Mouse (Mus musculus) lung, embryonic 15.5 days (tissue): ENCODE measurements around the gene Cep44. TPM values are rescaled to one million over a fixed set of nuclear protein-coding genes. Genes with fewer than 3 reads are reported as not detected.

Experiments used
- ATAC-seq: fragments of 200-750 bp; cut with Nextera tagmentation; 2 replicates; pipeline ENCODE4 v1.8.0; 2017; ENCODE audit warnings: moderate number of reproducible peaks, borderline replicate concordance; ENCODE audit not compliant: low FRiP score, low TSS enrichment; ENCODE audit errors: extremely low read depth
- H3K27ac ChIP-seq: fragments of 300-500 bp; sonication (generic); 2 replicates; pipeline ENCODE4 v1.5.1; 2015; ENCODE audit warnings: moderate library complexity, mild to moderate bottlenecking, inconsistent platforms
- H3K27me3 ChIP-seq: fragments of 300-500 bp; sonication (generic); 2 replicates; pipeline ENCODE4 v1.6.1; 2015; ENCODE audit warnings: inconsistent platforms
- H3K36me3 ChIP-seq: fragments of 300-500 bp; sonication (generic); 2 replicates; pipeline ENCODE4 v1.6.1; 2015; ENCODE audit warnings: inconsistent platforms
- H3K4me1 ChIP-seq: fragments of 300-500 bp; sonication (generic); 2 replicates; pipeline ENCODE4 v1.6.1; 2015; ENCODE audit warnings: inconsistent platforms
- H3K4me2 ChIP-seq: fragments of 300-500 bp; sonication (generic); 2 replicates; pipeline ENCODE4 v1.6.1; 2015; ENCODE audit warnings: inconsistent platforms, mild to moderate bottlenecking, moderate library complexity
- H3K4me3 ChIP-seq: fragments of 300-500 bp; sonication (generic); 2 replicates; pipeline ENCODE4 v1.5.1; 2015; ENCODE audit warnings: mild to moderate bottlenecking, inconsistent platforms
- H3K9ac ChIP-seq: fragments of 300-500 bp; sonication (generic); 2 replicates; pipeline ENCODE4 v1.6.1; 2015; ENCODE audit warnings: inconsistent platforms
- H3K9me3 ChIP-seq: fragments of 300-500 bp; sonication (generic); 2 replicates; pipeline ENCODE4 v1.6.1; 2016; ENCODE audit warnings: inconsistent platforms
- WGBS: fragments of 180-500 bp; shearing (Covaris S2); methylation state at CpG from one replicate; pipeline ENCODE4 v1.1.7; 2015; 5-methylcytosine and 5-hydroxymethylcytosine counted together
- polyA plus RNA-seq: library from polyadenylated mRNA; unstranded; fragments of >200 nt; fragmentation: Nextera tagmentation; extraction: Ambion mirVana; gene quantifications from 2 replicates; pipeline ENCODE4 v1.2.1, GENCODE M21; 2015

Gene Cep44
- polyA plus RNA-seq, 1 experiment from 2014 or later = 35.8 TPM

DNA sequence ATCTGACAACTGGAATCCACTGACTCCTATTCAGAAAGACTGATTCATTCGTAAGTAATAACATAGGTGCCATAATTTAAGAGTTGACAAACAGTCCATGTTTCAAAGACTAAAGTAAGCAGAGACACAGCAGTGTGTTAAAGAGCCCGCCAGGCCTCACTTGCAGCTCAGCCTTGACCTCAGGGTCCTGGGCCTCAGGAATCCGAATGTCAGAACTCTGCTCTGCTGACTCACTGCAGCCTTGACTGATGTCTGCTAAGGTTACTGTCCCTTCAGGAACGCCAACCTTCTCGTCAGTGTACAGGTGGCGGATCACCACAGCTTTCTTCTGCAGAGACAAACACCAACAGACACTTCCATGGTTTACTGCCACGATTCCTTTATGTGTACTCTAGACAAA is 10.1 kb downstream of the Cep44 start:
- Histone ChIP-seq H3K4me2 (no peak overlapping the region), H3K27ac (no peak overlapping the region), H3K27me3 (no peaks in the 10 kb centered on the region), H3K4me3 (no peak overlapping the region), H3K9me3 (no peaks in the 10 kb centered on the region), H3K36me3 (peaks cover 43% of the 10 kb centered on the region), H3K9ac (no peak overlapping the region), H3K4me1 (no peaks in the 10 kb centered on the region)
- WGBS = 80% methylated on average over 7 of the region's 7 CpGs
- no peak for ATAC-seq

DNA sequence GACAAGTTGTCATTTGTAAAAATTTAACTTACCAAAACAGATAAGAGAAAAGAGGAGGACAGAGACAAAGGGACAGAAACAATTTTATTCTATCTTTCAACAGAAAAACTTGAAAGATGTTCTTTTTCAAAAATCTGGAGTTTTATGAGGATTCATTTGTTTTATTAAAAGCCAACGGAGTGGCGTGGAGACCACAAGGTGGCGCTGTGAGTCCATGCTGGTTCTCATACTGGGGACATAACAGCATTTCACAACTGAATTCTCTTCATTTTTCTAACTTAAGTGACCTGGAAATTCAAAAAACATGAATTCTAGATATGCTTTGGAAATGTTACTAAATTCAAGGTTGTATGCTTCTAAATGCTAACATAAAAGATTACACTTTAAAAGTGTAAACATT is 20.5 kb downstream of the Cep44 start:
- peaks cover 9% of the 10 kb centered on the region for H3K36me3 ChIP-seq
- ATAC-seq = no peak
- H3K9me3 ChIP-seq = no peaks in the 10 kb centered on the region
- no peaks in the 10 kb centered on the region for H3K4me1 ChIP-seq
- no peak overlapping the region for H3K4me2 ChIP-seq
- H3K27me3 ChIP-seq = no peaks in the 10 kb centered on the region
- H3K27ac ChIP-seq = no peak overlapping the region
- H3K9ac ChIP-seq = no peak overlapping the region
- WGBS = 4% methylated on average over 3 of the region's 3 CpGs
- H3K4me3 ChIP-seq = no peak overlapping the region

DNA sequence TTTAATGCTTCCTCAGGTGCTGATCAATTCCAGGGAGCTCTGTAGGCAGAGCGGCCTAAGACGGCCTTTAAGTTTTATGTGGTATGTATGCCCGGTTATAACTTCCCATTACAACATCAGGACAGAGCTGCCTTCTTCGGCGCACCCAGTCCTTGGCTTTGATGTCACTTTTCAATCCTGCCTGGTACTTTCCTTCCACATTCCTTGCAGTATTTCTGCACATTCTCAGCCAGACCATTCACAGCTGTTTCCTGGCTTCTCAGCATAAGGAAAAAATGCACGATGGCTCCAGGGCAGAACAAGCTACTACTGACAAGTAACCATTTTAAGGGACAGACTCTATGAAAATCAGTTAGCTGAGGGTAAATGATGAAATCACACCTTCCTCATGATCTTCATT is 22.0 kb downstream of the Cep44 start:
- 84% methylated on average over 6 of the region's 6 CpGs for WGBS

DNA sequence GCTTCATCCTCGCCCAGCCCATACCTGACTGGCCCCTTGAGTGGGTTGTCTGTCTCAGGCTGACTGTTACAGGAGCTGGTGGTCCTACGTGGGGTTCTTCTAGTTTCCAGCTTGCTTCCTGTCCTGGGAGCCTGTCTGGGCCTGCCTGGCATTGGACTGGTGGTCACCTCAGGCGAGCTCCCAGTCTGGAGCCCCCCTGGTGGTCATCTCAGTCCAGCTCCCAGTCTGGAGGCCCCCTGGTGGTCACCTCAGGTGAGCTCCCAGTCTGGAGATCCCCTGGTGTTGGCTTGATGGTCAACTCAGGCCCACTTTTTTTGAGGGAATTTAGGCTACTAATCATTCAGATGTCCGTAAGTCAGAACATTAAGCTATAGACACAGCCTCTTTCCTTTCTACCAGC is 29.8 kb downstream of the Cep44 start:
- 77% methylated on average over 4 of the region's 4 CpGs for WGBS
- no peaks in the 10 kb centered on the region for H3K36me3 ChIP-seq
- no peaks in the 10 kb centered on the region for H3K27me3 ChIP-seq
- H3K4me2 ChIP-seq = no peak overlapping the region
- no peaks in the 10 kb centered on the region for H3K4me1 ChIP-seq
- H3K27ac ChIP-seq = no peak overlapping the region
- no peak for ATAC-seq
- H3K9ac ChIP-seq = no peak overlapping the region
- no peaks in the 10 kb centered on the region for H3K9me3 ChIP-seq
- H3K4me3 ChIP-seq = no peak overlapping the region

More for the DNA sequence above, 22.0 kb downstream of the Cep44 start:
- Histone ChIP-seq H3K4me1 (no peaks in the 10 kb centered on the region), H3K4me2 (no peak overlapping the region), H3K27me3 (no peaks in the 10 kb centered on the region), H3K4me3 (no peak overlapping the region), H3K27ac (no peak overlapping the region), H3K9me3 (no peaks in the 10 kb centered on the region), H3K36me3 (peaks cover 9% of the 10 kb centered on the region), H3K9ac (no peak overlapping the region)
- no peak for ATAC-seq

DNA sequence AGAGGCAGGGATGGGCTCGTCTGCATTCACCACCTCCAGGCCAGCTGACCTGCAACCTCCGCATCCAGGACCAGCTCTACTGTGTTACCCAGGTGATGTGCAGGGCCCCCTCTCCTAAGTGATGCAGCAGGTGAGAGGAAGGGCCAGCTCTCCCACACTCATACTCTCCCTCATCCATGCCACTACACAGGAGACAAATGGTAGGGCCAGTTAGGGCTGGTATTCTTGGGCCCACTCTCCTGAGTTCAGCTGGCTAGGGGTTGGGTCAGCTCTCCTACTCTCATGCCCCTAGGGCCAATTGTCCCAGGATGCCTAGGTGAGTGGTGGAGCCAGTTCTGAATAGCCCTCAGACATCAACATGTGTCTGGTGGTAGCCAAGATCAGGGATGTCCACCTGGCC is 30.6 kb downstream of the Cep44 start:
- Histone ChIP-seq H3K27ac (no peak overlapping the region), H3K9ac (no peak overlapping the region), H3K9me3 (no peaks in the 10 kb centered on the region), H3K36me3 (no peaks in the 10 kb centered on the region), H3K27me3 (no peaks in the 10 kb centered on the region), H3K4me3 (no peak overlapping the region), H3K4me2 (no peak overlapping the region), H3K4me1 (no peaks in the 10 kb centered on the region)
- 77% methylated on average over 2 of the region's 2 CpGs for WGBS
- no peak for ATAC-seq

DNA sequence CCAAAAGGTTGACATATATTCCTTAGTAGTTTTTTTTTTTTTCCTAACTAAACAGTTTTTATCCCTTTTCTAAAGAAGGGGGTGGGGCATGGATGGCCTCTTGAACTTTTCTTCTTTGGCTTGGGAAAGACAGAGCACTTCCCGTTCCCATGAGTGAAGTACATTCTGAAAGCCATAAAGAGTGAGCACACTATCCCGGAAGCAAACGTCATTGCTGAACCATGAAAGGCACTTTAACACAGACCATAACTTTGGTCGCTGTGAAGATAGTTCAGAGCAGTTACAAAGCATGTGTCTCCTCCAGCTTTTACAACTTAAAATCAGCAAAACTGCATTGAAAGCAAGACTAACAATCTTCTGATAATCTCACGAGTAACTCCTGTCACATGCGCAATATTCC is 32.0 kb downstream of the Cep44 start:
- ATAC-seq = no peak
- WGBS = 74% methylated on average over 6 of the region's 6 CpGs
- no peaks in the 10 kb centered on the region for H3K9me3 ChIP-seq
- H3K4me1 ChIP-seq = no peaks in the 10 kb centered on the region
- no peak overlapping the region for H3K4me3 ChIP-seq
- no peak overlapping the region for H3K27ac ChIP-seq
- no peak overlapping the region for H3K9ac ChIP-seq
- no peaks in the 10 kb centered on the region for H3K27me3 ChIP-seq
- H3K36me3 ChIP-seq = no peaks in the 10 kb centered on the region
- no peak overlapping the region for H3K4me2 ChIP-seq

DNA sequence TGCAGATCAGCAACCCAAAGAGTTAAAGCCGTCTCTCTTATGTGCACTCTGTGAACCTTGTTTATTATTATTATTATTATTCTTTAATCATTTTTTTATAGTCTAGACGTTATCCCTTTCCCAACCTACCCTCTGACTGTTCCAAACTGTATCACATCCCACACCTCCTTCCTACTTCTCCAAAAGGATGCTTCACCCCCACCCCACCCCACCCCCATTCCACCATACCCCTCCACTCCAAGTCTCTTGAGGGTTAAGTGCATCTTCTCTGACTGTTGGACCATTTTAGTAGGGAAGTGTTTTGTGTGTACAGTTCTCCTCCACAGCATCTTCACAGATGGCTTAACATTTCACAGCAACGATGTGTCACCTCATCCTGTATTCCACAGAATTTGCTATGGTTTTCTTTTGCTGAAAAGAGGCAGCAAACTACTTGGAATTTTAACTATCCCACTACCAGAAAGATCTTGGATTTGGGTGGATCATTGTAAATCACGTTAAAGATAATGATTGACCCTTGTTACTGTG is 41.8 kb downstream of the Cep44 start:
- no peak overlapping the region for H3K4me3 ChIP-seq
- H3K9me3 ChIP-seq = no peaks in the 10 kb centered on the region
- no peak overlapping the region for H3K4me2 ChIP-seq
- WGBS = 57% methylated on average over 4 of the region's 4 CpGs
- H3K4me1 ChIP-seq = no peaks in the 10 kb centered on the region
- H3K27ac ChIP-seq = no peak overlapping the region
- H3K27me3 ChIP-seq = no peaks in the 10 kb centered on the region
- no peak overlapping the region for H3K9ac ChIP-seq
- no peak for ATAC-seq
- no peaks in the 10 kb centered on the region for H3K36me3 ChIP-seq

DNA sequence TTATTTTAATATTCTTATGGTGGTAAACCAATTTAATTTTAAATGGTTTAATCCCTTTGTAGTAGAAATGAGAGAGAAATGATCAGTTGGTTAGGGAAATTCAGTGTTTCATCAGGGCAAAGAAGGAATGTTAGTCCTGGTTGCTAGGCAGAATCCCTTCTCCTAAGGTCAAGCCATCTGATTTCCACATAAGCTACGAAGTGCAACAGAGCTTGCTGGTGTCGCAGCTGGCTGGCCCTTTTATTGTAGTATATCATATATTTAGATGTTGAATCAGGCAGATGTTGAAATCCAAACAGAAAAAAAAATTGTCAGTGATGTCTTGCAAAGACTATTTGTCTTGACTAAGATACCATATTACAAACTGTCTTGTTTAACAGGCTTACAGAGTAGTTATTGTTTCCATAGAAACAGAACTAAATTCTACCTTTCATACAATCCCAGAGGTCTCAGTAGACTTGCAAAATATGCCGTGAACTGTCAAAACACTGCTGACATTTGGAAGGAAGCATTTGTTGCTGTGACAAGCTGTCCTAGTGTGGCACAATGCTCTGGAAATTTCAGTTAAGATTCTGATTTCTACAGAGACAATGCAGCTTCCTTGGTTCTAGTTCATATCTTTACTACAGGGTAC is 42.4 kb downstream of the Cep44 start:
- Histone ChIP-seq H3K9me3 (no peaks in the 10 kb centered on the region), H3K9ac (no peak overlapping the region), H3K4me2 (no peak overlapping the region), H3K4me3 (no peak overlapping the region), H3K36me3 (no peaks in the 10 kb centered on the region), H3K27ac (no peak overlapping the region), H3K27me3 (no peaks in the 10 kb centered on the region), H3K4me1 (no peaks in the 10 kb centered on the region)
- ATAC-seq = no peak
- 43% methylated on average over 3 of the region's 3 CpGs for WGBS

DNA sequence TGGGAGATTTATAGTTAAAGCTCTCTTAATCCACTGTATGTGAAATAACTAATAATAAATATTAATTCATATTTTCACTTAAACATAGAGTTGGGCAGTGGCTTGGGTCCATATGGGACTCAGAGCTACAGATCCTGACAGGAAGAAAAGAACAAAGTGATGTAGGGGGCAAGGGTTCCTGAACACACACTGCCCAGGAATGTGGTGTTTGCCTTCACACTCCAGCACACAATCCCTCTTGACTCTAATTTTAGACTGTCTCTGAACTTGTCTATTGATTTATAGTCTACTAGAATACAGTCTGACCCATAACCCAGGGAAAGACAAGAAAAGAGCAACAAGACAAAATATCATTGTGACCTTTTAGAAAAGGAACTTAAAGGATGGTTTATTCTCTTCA is 48.9 kb downstream of the Cep44 start:
- Histone ChIP-seq H3K27ac (no peak overlapping the region), H3K4me2 (no peak overlapping the region), H3K36me3 (no peaks in the 10 kb centered on the region), H3K4me3 (no peak overlapping the region), H3K4me1 (no peaks in the 10 kb centered on the region), H3K9ac (no peak overlapping the region), H3K9me3 (no peaks in the 10 kb centered on the region), H3K27me3 (no peaks in the 10 kb centered on the region)
- ATAC-seq = no peak

DNA sequence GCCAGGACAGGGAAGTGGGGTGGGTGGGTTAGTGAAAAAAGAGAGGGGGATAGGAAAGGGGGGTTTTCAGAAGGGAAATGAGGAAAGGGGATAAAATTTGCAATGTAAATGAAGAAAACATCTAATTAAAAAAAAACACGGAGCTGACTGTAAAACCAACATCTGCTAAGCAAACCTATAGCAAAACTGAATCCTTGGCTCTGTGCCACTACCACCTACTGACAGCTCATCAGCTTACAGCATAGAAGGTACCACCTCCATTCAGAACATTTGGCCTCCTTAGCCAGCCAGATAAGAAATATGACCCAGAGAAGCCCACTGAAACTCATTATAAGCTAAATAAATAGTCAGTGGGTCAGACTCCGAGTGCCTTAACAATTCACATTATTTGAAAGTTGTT is 61.4 kb downstream of the Cep44 start:
- 22% methylated on average over 2 of the region's 2 CpGs for WGBS
- Histone ChIP-seq H3K4me1 (no peaks in the 10 kb centered on the region), H3K9ac (no peak overlapping the region), H3K9me3 (no peaks in the 10 kb centered on the region), H3K27me3 (no peaks in the 10 kb centered on the region), H3K4me2 (no peak overlapping the region), H3K4me3 (no peak overlapping the region), H3K27ac (no peak overlapping the region), H3K36me3 (no peaks in the 10 kb centered on the region)
- no peak for ATAC-seq

DNA sequence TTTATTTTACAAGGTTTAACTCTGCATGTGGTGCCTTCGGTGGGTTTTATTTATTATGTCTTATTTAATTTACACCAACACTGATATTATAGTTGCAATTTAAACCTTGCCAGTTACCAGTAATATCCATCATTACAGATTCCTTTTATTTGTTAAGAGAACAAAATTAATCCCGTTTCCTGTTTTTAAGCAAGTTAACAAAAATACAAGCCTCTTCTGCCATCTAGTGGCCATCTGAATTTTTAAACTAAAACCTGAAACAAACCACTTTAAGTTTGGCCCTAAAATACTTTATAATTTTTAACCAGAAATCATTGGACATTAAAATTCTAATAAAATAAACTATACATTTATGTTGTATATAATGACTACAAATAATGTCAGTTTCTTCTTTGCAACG is 64.8 kb downstream of the Cep44 start:
- no peak overlapping the region for H3K4me3 ChIP-seq
- no peak overlapping the region for H3K9ac ChIP-seq
- no peak for ATAC-seq
- H3K4me1 ChIP-seq = no peaks in the 10 kb centered on the region
- no peaks in the 10 kb centered on the region for H3K9me3 ChIP-seq
- no peak overlapping the region for H3K4me2 ChIP-seq
- H3K27ac ChIP-seq = no peak overlapping the region
- H3K36me3 ChIP-seq = no peaks in the 10 kb centered on the region
- WGBS = 22% methylated on average over 3 of the region's 3 CpGs
- H3K27me3 ChIP-seq = no peaks in the 10 kb centered on the region
